Mouse (Mus musculus): ENCODE results near the gene Ssrp1.

Gene Ssrp1

GRCm38 (mm10) chr2:85073751-85074150 lies 36.7 kb downstream of the Ssrp1 start:
- 90% methylated on average over 5 of the region's 5 CpGs for WGBS

GRCm38 (mm10) chr2:85088716-85089646 lies 51.9 kb downstream of the Ssrp1 start:
- WGBS: 61% methylated on average over 11 of the region's 11 CpGs

GRCm38 (mm10) chr2:85091325-85091724 lies 54.3 kb downstream of the Ssrp1 start:
- 70% methylated on average over 4 of the region's 4 CpGs for WGBS

- WGBS: 78% methylated on average over 1 of the region's 1 CpGs
These were observed 56.3 kb downstream of the Ssrp1 start for GRCm38 (mm10) chr2:85093376-85093775.

- WGBS: 64% methylated on average over 5 of the region's 5 CpGs
These were observed 58.9 kb downstream of the Ssrp1 start for GRCm38 (mm10) chr2:85095906-85096305.

Measured in cerebral cortex, adult 2 months (tissue).